10 mouse cellular contexts compared by ENCODE assay signal in genomic region chr9:47894096-47894495, GRCm38 (mm10).
DNase-seq lines count a peak whose midpoint lies in the region; ATAC-seq and TF ChIP-seq lines count a peak whose summit lies in the region.
"Had no signal": no experiment of that assay in that cellular context is flagged by ENCODE, and none has a peak within 500 bp of the region (broad histone marks: within the 10 kb centered on the region; RNA-seq: fewer than 3 reads in every experiment).

No protein-coding gene starts in this region.

- H3K36me3 ChIP-seq in kidney, adult 2 months (ENCODE audit: control insufficient read depth, insufficient read depth, low read length), result no peaks in the 10 kb centered on the region
- no peaks in the 10 kb centered on the region for H3K36me3 ChIP-seq in neural tube, embryonic 11.5 days (ENCODE audit: control insufficient read depth, insufficient read depth, low read length)
- H3K36me3 ChIP-seq: G1E had no signal

- TF ChIP-seq POLR2A in kidney, adult 2 months (IDR thresholded peaks at IDR 0.05; ENCODE audit: low read depth, low read length), result no peak

- peak; percentile 14 for DNase-seq in kidney, postnatal 10 days
- no peak for DNase-seq in kidney, adult 2 months
- peak; percentile 40 for DNase-seq in brain, adult 2 months (ENCODE audit: low read depth, low spot score)
- DNase-seq in embryo, embryonic 11 days, result peak; percentile 66
- DNase-seq in neural tube, embryonic 11.5 days (ENCODE audit: low spot score), result peak; percentile 42
- no peak for DNase-seq in spleen, postnatal 10 days (ENCODE audit: low spot score in 2 of 2)
- DNase-seq in heart, adult 18-20 months, result no peak
- DNase-seq: adrenal gland, adult 8-10 months; cerebellum, adult 8-10 months had no signal

- 5% methylated on average over 5 of the region's 5 CpGs for WGBS in kidney, adult 2 months
- WGBS in neural tube, embryonic 11.5 days, result 27% methylated on average over 5 of the region's 5 CpGs

- no peak overlapping the region for H3K27ac ChIP-seq in kidney, adult 2 months (ENCODE audit: insufficient read depth, low read depth, low read length)
- H3K27ac ChIP-seq in neural tube, embryonic 11.5 days (ENCODE audit: low read depth, low read length), result no peak overlapping the region

- H3K4me1 ChIP-seq in kidney, adult 2 months (ENCODE audit: control insufficient read depth, insufficient read depth, low read length), result no peaks in the 10 kb centered on the region
- H3K4me1 ChIP-seq in neural tube, embryonic 11.5 days (ENCODE audit: control insufficient read depth, insufficient read depth, low read length), result peaks cover 15% of the 10 kb centered on the region; the same call in 1 of the 2 replicates

- ATAC-seq in neural tube, embryonic 11.5 days (ENCODE audit: insufficient read depth, low FRiP score, low TSS enrichment), result no peak

- H3K9ac ChIP-seq in neural tube, embryonic 11.5 days (ENCODE audit: low read length), result no peak overlapping the region

- no peak overlapping the region for H3K4me2 ChIP-seq in neural tube, embryonic 11.5 days (ENCODE audit: low read depth)

- no peaks in the 10 kb centered on the region for H3K27me3 ChIP-seq in kidney, adult 2 months (replicated peaks; ENCODE audit: control insufficient read depth, insufficient read depth, low read length)
- no peaks in the 10 kb centered on the region for H3K27me3 ChIP-seq in neural tube, embryonic 11.5 days (ENCODE audit: control insufficient read depth, insufficient read depth, low read length)

- no peak overlapping the region for H3K4me3 ChIP-seq in kidney, adult 2 months (ENCODE audit: insufficient read depth, low read depth, low read length)
- H3K4me3 ChIP-seq in neural tube, embryonic 11.5 days (ENCODE audit: low read depth, low read length), result no peak overlapping the region

- no peaks in the 10 kb centered on the region for H3K9me3 ChIP-seq in neural tube, embryonic 11.5 days (ENCODE audit: control insufficient read depth, low read length)

- no peak for TF ChIP-seq CTCF in kidney, adult 2 months (conservative IDR thresholded peaks at IDR 0.05; ENCODE audit: insufficient read depth, insufficient read length, low read depth, low read length)

Comparison
In these comparisons a context has a peak if more than half of its experiments do, and no peak if none do; other contexts are left out.
1. DNase-seq: peak in kidney, postnatal 10 days (single experiment), brain, adult 2 months (single experiment), embryo, embryonic 11 days (single experiment) and neural tube, embryonic 11.5 days (single experiment); none in kidney, adult 2 months (single experiment), spleen, postnatal 10 days (0 of 2) and heart, adult 18-20 months (0 of 2).